Mouse (Mus musculus): ENCODE data around the gene Ppm1b. TPM values are rescaled to one million over a fixed set of nuclear protein-coding genes. Genes with fewer than 3 reads are reported as not detected.

Gene Ppm1b
- polyA plus RNA-seq, 1 experiment from 2014 or later, result 53.4 TPM

DNA sequence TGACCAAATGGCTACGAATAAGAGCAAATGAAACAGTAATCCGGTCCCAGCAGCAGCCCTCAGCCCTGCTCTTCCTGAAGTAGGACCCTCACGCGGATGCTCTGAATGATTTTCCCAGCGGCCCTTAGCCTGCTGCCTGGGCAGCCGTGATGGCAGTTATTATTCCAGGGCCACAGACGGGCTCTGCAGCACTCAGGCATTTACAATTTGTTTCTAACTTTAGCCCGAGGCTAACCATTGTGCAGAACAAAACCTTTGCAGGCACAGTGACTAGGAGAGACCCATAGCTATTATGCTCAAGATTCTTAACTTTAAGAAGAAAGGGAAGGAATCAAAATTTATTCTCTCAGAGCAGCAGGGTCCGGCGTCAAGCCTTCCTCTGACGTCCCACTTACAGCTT lies 115.8 kb downstream of the Ppm1b start:
- Histone ChIP-seq H3K9me3 (no peaks in the 10 kb centered on the region), H3K4me1 (peaks cover 17% of the 10 kb centered on the region), H3K4me3 (no peak overlapping the region), H3K36me3 (peaks cover 76% of the 10 kb centered on the region), H3K27ac (replicated peaks) (no peak overlapping the region), H3K27me3 (replicated peaks) (no peaks in the 10 kb centered on the region), H3K4me2 (no peak overlapping the region), H3K9ac (no peak overlapping the region)
- no peak for ATAC-seq (ENCODE audit: extremely low read depth, insufficient number of reproducible peaks, low FRiP score, low TSS enrichment)
- WGBS, result 61% methylated on average over 11 of the region's 11 CpGs

DNA sequence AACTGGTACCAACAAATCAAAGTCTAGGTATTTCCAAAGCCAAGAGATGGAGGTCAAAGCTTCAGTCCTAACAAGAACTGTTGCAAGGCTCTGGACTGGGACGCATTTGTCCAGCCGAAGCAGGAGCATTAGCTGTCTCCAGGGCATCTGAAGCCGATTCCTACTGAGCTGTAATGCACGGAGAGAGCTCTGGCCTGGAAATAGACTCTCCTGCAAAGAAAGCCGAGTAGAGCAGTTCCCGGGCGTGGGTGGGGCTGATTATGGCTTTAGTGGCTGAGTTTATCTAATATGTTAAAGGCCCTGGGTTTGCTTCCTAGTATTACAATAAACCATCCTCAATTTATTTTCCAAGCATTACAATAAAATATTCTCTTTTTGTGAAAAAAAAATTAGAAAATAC lies 116.7 kb downstream of the Ppm1b start:
- WGBS, result 58% methylated on average over 7 of the region's 7 CpGs
- no peak for ATAC-seq (ENCODE audit: extremely low read depth, insufficient number of reproducible peaks, low FRiP score, low TSS enrichment)
- H3K9ac ChIP-seq, result no peak overlapping the region
- H3K27ac ChIP-seq (replicated peaks), result 0 out of 2 replicates have a peak overlapping the region, but pooled peaks have one; percentile 12
- H3K4me1 ChIP-seq, result peaks cover 17% of the 10 kb centered on the region
- H3K27me3 ChIP-seq (replicated peaks), result no peaks in the 10 kb centered on the region
- H3K4me3 ChIP-seq, result no peak overlapping the region
- no peak overlapping the region for H3K4me2 ChIP-seq
- H3K36me3 ChIP-seq, result peaks cover 76% of the 10 kb centered on the region
- no peaks in the 10 kb centered on the region for H3K9me3 ChIP-seq

Other genes with a start within 250 kb of the Ppm1b start
- gene Lrpprc, start 166.0 kb upstream of the Ppm1b start, polyA plus RNA-seq (2015; fragmentation: Nextera tagmentation; extraction: Ambion mirVana), result 53.3 and 54.8 TPM in 2 replicates
- 0.12 and 0.22 TPM in 2 replicates for gene Slc3a1, start 71.6 kb downstream of the Ppm1b start, polyA plus RNA-seq (2015; fragmentation: Nextera tagmentation; extraction: Ambion mirVana)
- gene Prepl, start 133.5 kb downstream of the Ppm1b start, polyA plus RNA-seq (2015; fragmentation: Nextera tagmentation; extraction: Ambion mirVana), result 22.5 and 22.7 TPM in 2 replicates
- 6.2 and 6.5 TPM in 2 replicates for gene Camkmt, start 133.8 kb downstream of the Ppm1b start, polyA plus RNA-seq (2015; fragmentation: Nextera tagmentation; extraction: Ambion mirVana)